Mouse (Mus musculus): ENCODE data around the gene Adam12. TPM values are rescaled to one million over a fixed set of nuclear protein-coding genes. Genes with fewer than 3 reads are reported as not detected.

Gene Adam12
- polyA plus RNA-seq, 1 experiment from 2014 or later, result 4.8 TPM

GRCm38 (mm10) chr7:133876646-133877342 is 355.2 kb downstream of the Adam12 start:
- no peak for ATAC-seq (ENCODE audit: insufficient number of reproducible peaks, insufficient read depth, low FRiP score, low TSS enrichment)
- H3K27ac ChIP-seq, result no peak overlapping the region
- 76% methylated on average over 17 of the region's 17 CpGs for WGBS
- no peaks in the 10 kb centered on the region for H3K9me3 ChIP-seq
- H3K9ac ChIP-seq, result no peak overlapping the region
- H3K4me2 ChIP-seq (replicated peaks), result no peak overlapping the region
- H3K4me1 ChIP-seq, result peaks cover 4% of the 10 kb centered on the region; the same call in 1 of the 2 replicates
- no peaks in the 10 kb centered on the region for H3K36me3 ChIP-seq
- no peak overlapping the region for H3K4me3 ChIP-seq
- no peaks in the 10 kb centered on the region for H3K27me3 ChIP-seq

- H3K9ac ChIP-seq, result no peak overlapping the region
- no peak for ATAC-seq (ENCODE audit: insufficient number of reproducible peaks, insufficient read depth, low FRiP score, low TSS enrichment)
- H3K4me2 ChIP-seq (replicated peaks), result no peak overlapping the region
- H3K27me3 ChIP-seq, result no peaks in the 10 kb centered on the region
- WGBS, result 80% methylated on average over 3 of the region's 3 CpGs
- peaks cover 4% of the 10 kb centered on the region; the same call in 1 of the 2 replicates for H3K4me1 ChIP-seq
- no peak overlapping the region for H3K27ac ChIP-seq
- no peaks in the 10 kb centered on the region for H3K36me3 ChIP-seq
- no peaks in the 10 kb centered on the region for H3K9me3 ChIP-seq
- H3K4me3 ChIP-seq, result no peak overlapping the region
Observed at GRCm38 (mm10) chr7:133876139-133876538, 355.8 kb downstream of the Adam12 start.

GRCm38 (mm10) chr7:133872701-133873100 is 359.2 kb downstream of the Adam12 start:
- Histone ChIP-seq H3K4me1 (peaks cover 4% of the 10 kb centered on the region; the same call in 1 of the 2 replicates), H3K9ac (no peak overlapping the region), H3K27me3 (no peaks in the 10 kb centered on the region), H3K27ac (no peak overlapping the region), H3K36me3 (no peaks in the 10 kb centered on the region), H3K4me3 (no peak overlapping the region), H3K4me2 (replicated peaks) (no peak overlapping the region), H3K9me3 (no peaks in the 10 kb centered on the region)
- no peak for ATAC-seq (ENCODE audit: insufficient number of reproducible peaks, insufficient read depth, low FRiP score, low TSS enrichment)
- WGBS, result 89% methylated on average over 5 of the region's 5 CpGs

GRCm38 (mm10) chr7:133870265-133870664 is 361.7 kb downstream of the Adam12 start:
- H3K4me2 ChIP-seq (replicated peaks), result no peak overlapping the region
- ATAC-seq (ENCODE audit: insufficient number of reproducible peaks, insufficient read depth, low FRiP score, low TSS enrichment), result no peak
- no peaks in the 10 kb centered on the region for H3K9me3 ChIP-seq
- WGBS, result 85% methylated on average over 4 of the region's 4 CpGs
- no peak overlapping the region for H3K4me3 ChIP-seq
- H3K27me3 ChIP-seq, result no peaks in the 10 kb centered on the region
- H3K4me1 ChIP-seq, result no peaks in the 10 kb centered on the region
- no peaks in the 10 kb centered on the region for H3K36me3 ChIP-seq
- no peak overlapping the region for H3K9ac ChIP-seq
- H3K27ac ChIP-seq, result no peak overlapping the region

GRCm38 (mm10) chr7:133863684-133864083 is 368.3 kb downstream of the Adam12 start:
- H3K4me1 ChIP-seq, result no peaks in the 10 kb centered on the region
- no peaks in the 10 kb centered on the region for H3K9me3 ChIP-seq
- no peak overlapping the region for H3K27ac ChIP-seq
- no peaks in the 10 kb centered on the region for H3K36me3 ChIP-seq
- ATAC-seq (ENCODE audit: insufficient number of reproducible peaks, insufficient read depth, low FRiP score, low TSS enrichment), result no peak
- H3K9ac ChIP-seq, result no peak overlapping the region
- H3K4me2 ChIP-seq (replicated peaks), result no peak overlapping the region
- H3K27me3 ChIP-seq, result no peaks in the 10 kb centered on the region
- WGBS, result 89% methylated on average over 4 of the region's 4 CpGs
- H3K4me3 ChIP-seq, result no peak overlapping the region

GRCm38 (mm10) chr7:133863151-133863550 is 368.8 kb downstream of the Adam12 start:
- Histone ChIP-seq H3K27me3 (no peaks in the 10 kb centered on the region), H3K36me3 (no peaks in the 10 kb centered on the region), H3K4me3 (no peak overlapping the region), H3K9me3 (no peaks in the 10 kb centered on the region), H3K4me1 (no peaks in the 10 kb centered on the region), H3K9ac (no peak overlapping the region), H3K27ac (no peak overlapping the region), H3K4me2 (replicated peaks) (no peak overlapping the region)
- WGBS, result 69% methylated on average over 3 of the region's 3 CpGs
- no peak for ATAC-seq (ENCODE audit: insufficient number of reproducible peaks, insufficient read depth, low FRiP score, low TSS enrichment)

GRCm38 (mm10) chr7:133862723-133863122 is 369.2 kb downstream of the Adam12 start:
- no peak overlapping the region for H3K27ac ChIP-seq
- H3K9me3 ChIP-seq, result no peaks in the 10 kb centered on the region
- no peak overlapping the region for H3K4me2 ChIP-seq (replicated peaks)
- no peaks in the 10 kb centered on the region for H3K4me1 ChIP-seq
- no peak overlapping the region for H3K9ac ChIP-seq
- H3K36me3 ChIP-seq, result no peaks in the 10 kb centered on the region
- 87% methylated on average over 5 of the region's 5 CpGs for WGBS
- ATAC-seq (ENCODE audit: insufficient number of reproducible peaks, insufficient read depth, low FRiP score, low TSS enrichment), result no peak
- H3K27me3 ChIP-seq, result no peaks in the 10 kb centered on the region
- no peak overlapping the region for H3K4me3 ChIP-seq

GRCm38 (mm10) chr7:133862233-133862632 is 369.7 kb downstream of the Adam12 start:
- Histone ChIP-seq H3K9ac (no peak overlapping the region), H3K27me3 (no peaks in the 10 kb centered on the region), H3K4me3 (no peak overlapping the region), H3K27ac (no peak overlapping the region), H3K9me3 (no peaks in the 10 kb centered on the region), H3K36me3 (no peaks in the 10 kb centered on the region), H3K4me2 (replicated peaks) (no peak overlapping the region), H3K4me1 (no peaks in the 10 kb centered on the region)
- WGBS, result 90% methylated on average over 6 of the region's 6 CpGs
- no peak for ATAC-seq (ENCODE audit: insufficient number of reproducible peaks, insufficient read depth, low FRiP score, low TSS enrichment)

GRCm38 (mm10) chr7:133859548-133859947 is 372.4 kb downstream of the Adam12 start:
- ATAC-seq (ENCODE audit: insufficient number of reproducible peaks, insufficient read depth, low FRiP score, low TSS enrichment), result no peak
- Histone ChIP-seq H3K36me3 (no peaks in the 10 kb centered on the region), H3K4me3 (no peak overlapping the region), H3K9ac (no peak overlapping the region), H3K4me2 (replicated peaks) (no peak overlapping the region), H3K9me3 (no peaks in the 10 kb centered on the region), H3K27ac (no peak overlapping the region), H3K4me1 (no peaks in the 10 kb centered on the region), H3K27me3 (no peaks in the 10 kb centered on the region)
- 83% methylated on average over 4 of the region's 4 CpGs for WGBS

- no peaks in the 10 kb centered on the region for H3K27me3 ChIP-seq
- H3K4me3 ChIP-seq, result no peak overlapping the region
- H3K36me3 ChIP-seq, result no peaks in the 10 kb centered on the region
- 90% methylated on average over 3 of the region's 3 CpGs for WGBS
- H3K4me2 ChIP-seq (replicated peaks), result no peak overlapping the region
- no peaks in the 10 kb centered on the region for H3K4me1 ChIP-seq
- H3K9me3 ChIP-seq, result no peaks in the 10 kb centered on the region
- H3K27ac ChIP-seq, result no peak overlapping the region
- ATAC-seq (ENCODE audit: insufficient number of reproducible peaks, insufficient read depth, low FRiP score, low TSS enrichment), result no peak
- no peak overlapping the region for H3K9ac ChIP-seq
Observed at GRCm38 (mm10) chr7:133858506-133858905, 373.4 kb downstream of the Adam12 start.

- Histone ChIP-seq H3K4me2 (replicated peaks) (no peak overlapping the region), H3K9me3 (no peaks in the 10 kb centered on the region), H3K36me3 (no peaks in the 10 kb centered on the region), H3K27ac (no peak overlapping the region), H3K4me1 (no peaks in the 10 kb centered on the region), H3K9ac (no peak overlapping the region), H3K27me3 (no peaks in the 10 kb centered on the region), H3K4me3 (no peak overlapping the region)
- 26% methylated on average over 3 of the region's 3 CpGs for WGBS
- ATAC-seq (ENCODE audit: insufficient number of reproducible peaks, insufficient read depth, low FRiP score, low TSS enrichment), result no peak
Observed at GRCm38 (mm10) chr7:133856278-133856677, 375.7 kb downstream of the Adam12 start.

GRCm38 (mm10) chr7:133850735-133851134 is 381.2 kb downstream of the Adam12 start:
- no peak overlapping the region for H3K4me2 ChIP-seq (replicated peaks)
- no peak for ATAC-seq (ENCODE audit: insufficient number of reproducible peaks, insufficient read depth, low FRiP score, low TSS enrichment)
- no peaks in the 10 kb centered on the region for H3K36me3 ChIP-seq
- no peak overlapping the region for H3K9ac ChIP-seq
- H3K4me3 ChIP-seq, result no peak overlapping the region
- no peaks in the 10 kb centered on the region for H3K27me3 ChIP-seq
- no peak overlapping the region for H3K27ac ChIP-seq
- H3K9me3 ChIP-seq, result no peaks in the 10 kb centered on the region
- H3K4me1 ChIP-seq, result no peaks in the 10 kb centered on the region

Measured in embryonic facial prominence, embryonic 12.5 days (tissue).